30 mouse cellular contexts compared by ENCODE assay signal in genomic region chr6:87741978-87742377, GRCm38 (mm10). TPM values are rescaled to one million over a fixed set of nuclear protein-coding genes. Genes with fewer than 3 reads are reported as not detected.
DNase-seq lines count a peak whose midpoint lies in the region; ATAC-seq and TF ChIP-seq lines count a peak whose summit lies in the region.
"Had no signal": no experiment of that assay in that cellular context is flagged by ENCODE, and none has a peak within 500 bp of the region (broad histone marks: within the 10 kb centered on the region; RNA-seq: fewer than 3 reads in every experiment).

No protein-coding gene starts in this region.

- no peak overlapping the region for H3K4me3 ChIP-seq in MEL (ENCODE audit: control insufficient read depth in 1 of 2, insufficient read depth in 1 of 2, low read depth in 2 of 2, low read length in 2 of 2)
- H3K4me3 ChIP-seq: embryonic facial prominence, embryonic 12.5 days; hindbrain, embryonic 13.5 days; limb, embryonic 10.5 days; limb, embryonic 15.5 days; liver, embryonic 15.5 days; midbrain, embryonic 13.5 days; neural tube, embryonic 15.5 days had no signal

- peak; percentile 50 for ATAC-seq in inflammation-experienced regulatory T-cells, adult 6 months
- ATAC-seq: forebrain, embryonic 14.5 days; midbrain, embryonic 13.5 days had no signal

- H3K27me3 ChIP-seq in MEL (ENCODE audit: control insufficient read depth in 1 of 2, insufficient read depth in 2 of 2, low read length in 2 of 2): no peaks in the 10 kb centered on the region
- H3K27me3 ChIP-seq: embryonic facial prominence, embryonic 12.5 days; limb, embryonic 15.5 days; liver, embryonic 15.5 days; midbrain, embryonic 13.5 days; neural tube, embryonic 15.5 days had no signal

- no peaks in the 10 kb centered on the region for H3K79me2 ChIP-seq in MEL (ENCODE audit: control insufficient read depth, insufficient read depth, low read length, poor library complexity)

- TF ChIP-seq EP300 in MEL (IDR thresholded peaks at IDR 0.05; ENCODE audit: low read depth in 1 of 2, low read length in 2 of 2): no peak

- H3K9ac ChIP-seq in MEL (ENCODE audit: control insufficient read depth, low read depth, low read length, poor library complexity, severe bottlenecking): no peak overlapping the region
- H3K9ac ChIP-seq: embryonic facial prominence, embryonic 12.5 days; hindbrain, embryonic 13.5 days; limb, embryonic 15.5 days; liver, embryonic 15.5 days; lung, embryonic 14.5 days; midbrain, embryonic 13.5 days; neural tube, embryonic 15.5 days had no signal

- H3K9me3 ChIP-seq in MEL (replicated peaks; ENCODE audit: insufficient read depth, low read length): no peaks in the 10 kb centered on the region
- H3K9me3 ChIP-seq: embryonic facial prominence, embryonic 12.5 days; hindbrain, embryonic 13.5 days; limb, embryonic 10.5 days; limb, embryonic 15.5 days; liver, embryonic 15.5 days; midbrain, embryonic 13.5 days; neural tube, embryonic 15.5 days had no signal

- TF ChIP-seq RAD21 in MEL (IDR thresholded peaks at IDR 0.05; ENCODE audit: low read depth, low read length): no peak

- intact Hi-C loops in left cerebral cortex, postnatal 4 days (cut with DNase I): no loop called here

- H3K36me3 ChIP-seq in MEL (ENCODE audit: control insufficient read depth in 1 of 2, insufficient read depth in 2 of 2, low read length in 2 of 2): peaks cover 0 to 37% of the 10 kb centered on the region in 2 experiments; a peak in 2 of 4 replicates
- H3K36me3 ChIP-seq: embryonic facial prominence, embryonic 12.5 days; hindbrain, embryonic 13.5 days; limb, embryonic 10.5 days; limb, embryonic 15.5 days; liver, embryonic 15.5 days; midbrain, embryonic 13.5 days; neural tube, embryonic 15.5 days had no signal

- no peak for TF ChIP-seq CTCF in MEL (IDR thresholded peaks at IDR 0.05 in 2 of 3, conservative IDR thresholded peaks at IDR 0.05 in 1 of 3; ENCODE audit: control insufficient read depth in 1 of 3, insufficient read depth in 1 of 3, low read depth in 2 of 3, low read length in 3 of 3, poor library complexity in 1 of 3, severe bottlenecking in 1 of 3)

- H3K4me1 ChIP-seq in MEL (ENCODE audit: control insufficient read depth in 1 of 2, insufficient read depth in 2 of 2, low read length in 2 of 2): peaks cover 33 to 58% of the 10 kb centered on the region in 2 experiments
- H3K4me1 ChIP-seq: embryonic facial prominence, embryonic 12.5 days; neural tube, embryonic 15.5 days had no signal

- DNase-seq in 416B (ENCODE audit: low read depth): peak; percentile 90
- DNase-seq in B cell, adult 2 months: peak; percentile 27
- peak; percentile 54 for DNase-seq in MEL (ENCODE audit: low read depth, low spot score)
- DNase-seq in left cerebral cortex, adult 18-20 months (ENCODE audit: low spot score in 2 of 2): no peak
- DNase-seq in left cerebral cortex, postnatal 4 days: no peak
- no peak for DNase-seq in spleen, postnatal 14 days (ENCODE audit: low spot score in 2 of 2)
- DNase-seq: adrenal gland, postnatal 25 days; cerebellum, adult 2 months; cerebellum, postnatal 36 days; embryo, embryonic 11 days; gastrocnemius, postnatal 25 days; heart, postnatal 4 days; kidney, adult 2 months; kidney, postnatal 36 days; lung, embryonic 14.5 days; lung, postnatal 14 days had no signal

- no peak for TF ChIP-seq POLR2A in MEL (IDR thresholded peaks at IDR 0.05; ENCODE audit: control insufficient read depth in 1 of 2, insufficient read depth in 1 of 2, low read depth in 1 of 2, low read length in 2 of 2, poor library complexity in 1 of 2)

- H3K27ac ChIP-seq in MEL (ENCODE audit: control insufficient read depth, low read depth, low read length): no peak overlapping the region
- H3K27ac ChIP-seq: embryonic facial prominence, embryonic 12.5 days; hindbrain, embryonic 13.5 days; limb, embryonic 10.5 days; limb, embryonic 15.5 days; midbrain, embryonic 13.5 days; neural tube, embryonic 15.5 days had no signal

TF ChIP-seq in MEL, 35 proteins besides CTCF, POLR2A, EP300 and RAD21:
- TF ChIP-seq ETS1 (IDR thresholded peaks at IDR 0.05; ENCODE audit: low read depth, low read length) (peak; percentile 27; the same call in 1 of the 2 replicates), MXI1 (IDR thresholded peaks at IDR 0.05; ENCODE audit: low read depth, low read length) (peak; percentile 24; the same call in 1 of the 2 replicates), BHLHE40 (IDR thresholded peaks at IDR 0.05; ENCODE audit: borderline replicate concordance, low read depth, low read length) (peak; percentile 92), MAFK (IDR thresholded peaks at IDR 0.05; ENCODE audit: borderline replicate concordance, low read depth, low read length) (no peak), CHD1 (IDR thresholded peaks at IDR 0.05; ENCODE audit: low read depth, low read length) (no peak), SMC3 (IDR thresholded peaks at IDR 0.05; ENCODE audit: low read depth, low read length) (no peak), MAX (IDR thresholded peaks at IDR 0.05; ENCODE audit: low read length) (peak; percentile 79), USF2 (IDR thresholded peaks at IDR 0.05; ENCODE audit: borderline replicate concordance in 1 of 2, insufficient read depth in 1 of 2, low read depth in 1 of 2, low read length in 2 of 2) (no peak), UBTF (IDR thresholded peaks at IDR 0.05; ENCODE audit: borderline replicate concordance, insufficient read depth, low read depth, low read length) (no peak), GABPA (IDR thresholded peaks at IDR 0.05; ENCODE audit: low read depth, low read length) (no peak), ZMIZ1 (IDR thresholded peaks at IDR 0.05; ENCODE audit: low read depth, low read length) (no peak), GATA1 (IDR thresholded peaks at IDR 0.05; ENCODE audit: low read depth, low read length) (0 out of 2 replicates have a peak, but pooled peaks have one; percentile 8), RCOR1 (IDR thresholded peaks at IDR 0.05; ENCODE audit: low read depth, low read length) (no peak), TAL1 (IDR thresholded peaks at IDR 0.05; ENCODE audit: low read length) (peak; percentile 38), ZC3H11A (IDR thresholded peaks at IDR 0.05; ENCODE audit: low read depth, low read length) (no peak)
TF ChIP-seq in MEL: peak in this region for 6.

RNA-seq across cellular contexts. Expression of gene Efcc1, which starts 11.3 kb away (rescaled TPM):
- 0.27 TPM in 1 of 2 replicates, not detected in the other for total RNA-seq in MEL (2012; rRNA removed)
- polyA plus RNA-seq in MEL (2012; ENCODE audit: insufficient read depth in 1 of 2, insufficient read length in 2 of 2, low read depth in 1 of 2, low replicate concordance in 2 of 2, missing spikeins in 1 of 2): 1 to 10 TPM in 1 of 2 experiments, not detected in 1; 1.2 TPM
- under 1 TPM in 2 of 3 experiments, not detected in 1; 0.30 to 0.87 TPM for polyA plus RNA-seq in inflammation-experienced regulatory T-cells, adult 6 months (2017; shearing (Covaris generic))
- total RNA-seq in left cerebral cortex, adult 18-20 months (2021): 1 to 10 TPM; 4.9 to 5.6 TPM
- 1 to 10 TPM; 3.4 to 6.2 TPM for total RNA-seq in left cerebral cortex, postnatal 4 days (2021)
- total RNA-seq: ES-E14; monocyte, adult 5-6 weeks had no signal
- polyA plus RNA-seq: heart, embryonic 11.5 days had no signal

RNA-seq across cellular contexts. Expression of gene Gp9, which starts 35.9 kb away (rescaled TPM):
- 2.4 and 3.9 TPM in 2 replicates for total RNA-seq in MEL (2012; rRNA removed)
- 10 to 100 TPM in 1 of 2 experiments, not detected in 1; 11.1 TPM for polyA plus RNA-seq in MEL (2012; ENCODE audit: insufficient read depth in 1 of 2, insufficient read length in 2 of 2, low read depth in 1 of 2, low replicate concordance in 2 of 2, missing spikeins in 1 of 2)
- polyA plus RNA-seq in inflammation-experienced regulatory T-cells, adult 6 months (2017; shearing (Covaris generic)): under 1 TPM in 1 of 3 experiments, not detected in 2; 0.41 TPM
- total RNA-seq in left cerebral cortex, adult 18-20 months (2021): under 1 TPM; 0.80 to 0.86 TPM
- total RNA-seq in left cerebral cortex, postnatal 4 days (2021): not detected
- total RNA-seq: adrenal gland, postnatal 25 days; ES-E14; gastrocnemius, adult 18-20 months; gastrocnemius, postnatal 25 days had no signal
- polyA plus RNA-seq: testis, adult 2 months had no signal

Comparison
In these comparisons a context has a peak if more than half of its experiments do, and no peak if none do; other contexts are left out.
1. DNase-seq: peak in 416B (single experiment), B cell, adult 2 months (2 of 2) and MEL (single experiment); none in left cerebral cortex, adult 18-20 months (0 of 2), left cerebral cortex, postnatal 4 days (single experiment) and spleen, postnatal 14 days (0 of 2).